Mouse (Mus musculus) liver, embryonic 11.5 days (tissue): ENCODE data around the gene Zfp536. TPM values are rescaled to one million over a fixed set of nuclear protein-coding genes. Genes with fewer than 3 reads are reported as not detected.
"Not testable (repeated sequence)": the region's sequence is repeated elsewhere in the genome, so short reads cannot be mapped to it uniquely, and the experiment has no call there.

Experiments
- ATAC-seq: fragments of 200-750 bp; cut with Nextera tagmentation; replicated peaks from 2 replicates; pipeline ENCODE4 v1.8.0; 2017; ENCODE audit warnings: moderate number of reproducible peaks, mild to moderate bottlenecking, moderate TSS enrichment, moderate library complexity; ENCODE audit not compliant: low FRiP score
- DNase-seq: peaks from one replicate; pipeline ENCODE4 v3.0.0-alpha.2; 2017; ENCODE audit warnings: low spot score
- H3K27ac ChIP-seq: fragments of 300-500 bp; sonication (generic); 2 replicates; pipeline ENCODE4 v1.5.1; 2014; ENCODE audit warnings: mild to moderate bottlenecking, low read depth, low read length, control low read depth
- H3K27me3 ChIP-seq: fragments of 300-500 bp; sonication (generic); replicated peaks from 2 replicates; pipeline ENCODE4 v1.6.1; 2014; ENCODE audit warnings: low read length, mixed read lengths; ENCODE audit not compliant: control insufficient read depth, insufficient read depth
- H3K36me3 ChIP-seq: fragments of 300-500 bp; sonication (generic); 2 replicates; pipeline ENCODE4 v1.6.1; 2014; ENCODE audit warnings: mild to moderate bottlenecking, low read length, moderate library complexity, mixed read lengths; ENCODE audit not compliant: control insufficient read depth, insufficient read depth
- H3K4me1 ChIP-seq: fragments of 300-500 bp; sonication (generic); replicated peaks from 2 replicates; pipeline ENCODE4 v1.6.1; 2014; ENCODE audit warnings: low read length, mixed read lengths; ENCODE audit not compliant: control insufficient read depth, insufficient read depth
- H3K4me2 ChIP-seq: fragments of 300-500 bp; sonication (generic); 2 replicates; pipeline ENCODE4 v1.6.1; 2014; ENCODE audit warnings: mild to moderate bottlenecking, control low read depth, moderate library complexity
- H3K4me3 ChIP-seq: fragments of 300-500 bp; sonication (generic); 2 replicates; pipeline ENCODE4 v1.5.1; 2014; ENCODE audit warnings: low read depth, low read length, control low read depth
- H3K9ac ChIP-seq: fragments of 300-500 bp; sonication (generic); 2 replicates; pipeline ENCODE4 v1.6.1; 2014; ENCODE audit warnings: low read depth, low read length, control low read depth
- H3K9me3 ChIP-seq: fragments of 300-500 bp; sonication (generic); 2 replicates; pipeline ENCODE4 v1.6.1; 2016; ENCODE audit warnings: low read length, inconsistent platforms, mixed read lengths; ENCODE audit not compliant: control insufficient read depth
- WGBS: fragments of 180-500 bp; shearing (Covaris S2); extraction: QIAGEN DNeasy Blood & Tissue Kit; methylation state at CpG from one replicate; pipeline ENCODE4 v1.1.7; 2014; 5-methylcytosine and 5-hydroxymethylcytosine counted together
- polyA plus RNA-seq: library from polyadenylated mRNA; unstranded; fragments of >200 nt; fragmentation: Nextera tagmentation; extraction: Ambion mirVana; gene quantifications from 2 replicates; pipeline ENCODE4 v1.2.1, GENCODE M21; 2014

Zfp536 gene
- polyA plus RNA-seq, 1 experiment from 2014 or later: 0.86 TPM

- no peak overlapping the region for H3K4me2 ChIP-seq
- 73% methylated on average over 4 of the region's 4 CpGs for WGBS
- H3K27me3 ChIP-seq: no peaks in the 10 kb centered on the region
- no peak for DNase-seq
- ATAC-seq: no peak
- no peaks in the 10 kb centered on the region for H3K36me3 ChIP-seq
- H3K27ac ChIP-seq: no peak overlapping the region
- no peaks in the 10 kb centered on the region for H3K4me1 ChIP-seq
- no peaks in the 10 kb centered on the region for H3K9me3 ChIP-seq
- no peak overlapping the region for H3K9ac ChIP-seq
- no peak overlapping the region for H3K4me3 ChIP-seq
Observed at GRCm38 (mm10) chr7:37721676-37722075, 51.8 kb downstream of the Zfp536 start.

- Histone ChIP-seq H3K4me1 (no peaks in the 10 kb centered on the region), H3K27me3 (no peaks in the 10 kb centered on the region), H3K4me2 (no peak overlapping the region), H3K36me3 (no peaks in the 10 kb centered on the region), H3K9ac (no peak overlapping the region), H3K27ac (no peak overlapping the region), H3K4me3 (no peak overlapping the region), H3K9me3 (no peaks in the 10 kb centered on the region)
- DNase-seq (no peak), ATAC-seq (no peak)
- WGBS: 69% methylated on average over 15 of the region's 15 CpGs
Observed at GRCm38 (mm10) chr7:37718671-37719402, 54.6 kb downstream of the Zfp536 start.

DNA sequence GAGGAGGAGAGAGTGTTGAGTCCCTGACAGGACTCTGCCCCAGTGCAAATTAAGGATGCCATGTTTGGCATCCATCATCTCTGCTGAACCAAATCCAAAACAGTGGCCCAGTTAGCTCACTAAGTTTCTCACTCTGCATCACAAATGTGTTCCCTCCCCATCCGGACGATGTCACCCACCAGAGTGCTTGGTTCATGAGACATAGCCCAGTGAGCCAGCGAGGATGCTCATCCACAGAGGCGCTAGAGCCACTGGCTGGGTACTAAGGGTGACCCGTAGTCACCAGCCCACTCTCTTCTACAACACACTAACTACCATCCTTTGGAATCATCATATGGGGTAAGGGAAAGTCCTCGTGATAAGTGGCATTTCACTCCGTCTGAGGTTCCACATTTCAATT lies 56.4 kb downstream of the Zfp536 start:
- Histone ChIP-seq H3K27me3 (no peaks in the 10 kb centered on the region), H3K9me3 (no peaks in the 10 kb centered on the region), H3K9ac (no peak overlapping the region), H3K4me1 (no peaks in the 10 kb centered on the region), H3K36me3 (no peaks in the 10 kb centered on the region), H3K27ac (no peak overlapping the region), H3K4me3 (no peak overlapping the region), H3K4me2 (no peak overlapping the region)
- 82% methylated on average over 7 of the region's 7 CpGs for WGBS
- no peak for ATAC-seq
- DNase-seq: no peak

DNA sequence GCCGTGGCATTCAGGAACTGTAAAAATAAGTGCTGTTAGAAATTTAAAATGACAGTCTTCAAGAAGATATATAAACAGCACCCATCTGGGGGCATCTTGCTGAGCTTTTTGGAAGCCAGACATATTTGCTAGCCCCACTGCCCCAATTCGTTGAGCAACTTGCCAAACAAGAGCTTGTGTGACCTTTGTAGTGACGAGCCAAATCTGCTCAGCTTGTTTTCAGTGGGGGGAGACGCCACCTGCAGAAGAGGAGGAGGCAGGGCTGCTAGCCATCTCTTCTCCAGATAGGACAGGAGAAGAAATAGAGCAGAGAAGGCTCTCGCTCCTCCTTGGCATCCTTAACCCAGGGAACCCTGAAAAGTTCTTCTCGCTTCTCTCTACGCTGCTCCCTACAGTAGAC lies 56.8 kb downstream of the Zfp536 start:
- H3K36me3 ChIP-seq: no peaks in the 10 kb centered on the region
- WGBS: 68% methylated on average over 7 of the region's 7 CpGs
- no peak overlapping the region for H3K27ac ChIP-seq
- H3K4me2 ChIP-seq: no peak overlapping the region
- no peaks in the 10 kb centered on the region for H3K9me3 ChIP-seq
- DNase-seq: no peak
- no peaks in the 10 kb centered on the region for H3K4me1 ChIP-seq
- H3K27me3 ChIP-seq: no peaks in the 10 kb centered on the region
- no peak overlapping the region for H3K4me3 ChIP-seq
- no peak for ATAC-seq
- no peak overlapping the region for H3K9ac ChIP-seq

DNA sequence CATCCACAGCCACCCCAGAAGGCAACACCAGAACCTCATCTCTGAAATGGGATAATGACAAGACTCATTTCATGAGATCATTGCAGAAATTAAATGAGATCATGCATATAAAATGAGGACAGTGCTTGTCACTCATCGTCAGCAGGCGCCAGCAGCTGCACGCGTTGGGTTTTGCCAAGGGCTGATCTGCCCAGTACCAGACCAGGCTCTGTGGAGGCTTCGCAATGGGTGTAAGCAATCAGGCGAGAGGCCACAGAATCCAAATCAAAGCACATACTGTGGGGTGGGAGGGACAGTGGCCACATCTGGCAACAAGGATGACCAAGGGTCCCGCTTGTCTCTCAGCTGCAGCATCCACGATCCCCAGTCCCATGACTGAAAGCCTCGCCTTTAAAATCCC lies 69.0 kb downstream of the Zfp536 start:
- DNase-seq: no peak
- WGBS: 92% methylated on average over 9 of the region's 9 CpGs

DNA sequence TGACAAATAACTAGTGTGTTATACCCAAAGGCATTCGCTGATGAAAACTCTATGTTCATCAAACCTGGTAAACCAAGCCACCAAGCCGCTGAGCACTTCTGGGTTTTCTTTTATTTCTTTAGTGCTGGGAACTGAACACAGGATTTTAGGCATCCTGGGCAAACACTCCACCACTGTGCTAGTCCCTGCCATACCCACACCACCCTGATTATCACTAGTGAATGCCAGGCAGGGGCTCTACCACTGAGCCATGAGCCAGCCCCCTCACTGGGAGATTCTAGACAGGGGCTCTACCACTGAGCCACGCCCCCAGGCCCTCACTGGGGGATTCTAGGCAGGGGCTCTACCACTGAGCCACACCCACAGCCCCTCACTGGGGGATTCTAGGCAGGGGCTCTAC lies 76.1 kb downstream of the Zfp536 start:
- H3K4me3 ChIP-seq, H3K27me3 ChIP-seq, H3K4me1 ChIP-seq, H3K36me3 ChIP-seq, H3K4me2 ChIP-seq, H3K9ac ChIP-seq, ATAC-seq, DNase-seq, H3K27ac ChIP-seq, H3K9me3 ChIP-seq: not testable (repeated sequence)
- 73% methylated on average over 3 of the region's 3 CpGs for WGBS

More for the DNA sequence above, 69.0 kb downstream of the Zfp536 start:
- no peaks in the 10 kb centered on the region for H3K36me3 ChIP-seq
- no peak for ATAC-seq
- no peaks in the 10 kb centered on the region for H3K27me3 ChIP-seq
- no peak overlapping the region for H3K4me2 ChIP-seq
- H3K9ac ChIP-seq: no peak overlapping the region
- no peak overlapping the region for H3K27ac ChIP-seq
- H3K4me3 ChIP-seq: no peak overlapping the region
- no peaks in the 10 kb centered on the region for H3K4me1 ChIP-seq
- H3K9me3 ChIP-seq: no peaks in the 10 kb centered on the region

GRCm38 (mm10) chr7:37695066-37695465 lies 78.4 kb downstream of the Zfp536 start:
- DNase-seq: no peak

GRCm38 (mm10) chr7:37690606-37691005 lies 82.8 kb downstream of the Zfp536 start:
- Histone ChIP-seq H3K9ac (no peak overlapping the region), H3K4me3 (no peak overlapping the region), H3K27ac (no peak overlapping the region), H3K27me3 (no peaks in the 10 kb centered on the region), H3K9me3 (no peaks in the 10 kb centered on the region), H3K36me3 (no peaks in the 10 kb centered on the region), H3K4me1 (no peaks in the 10 kb centered on the region), H3K4me2 (no peak overlapping the region)
- WGBS: 84% methylated on average over 10 of the region's 10 CpGs
- ATAC-seq (no peak), DNase-seq (no peak)

More at GRCm38 (mm10) chr7:37695066-37695465, 78.4 kb downstream of the Zfp536 start:
- Histone ChIP-seq H3K4me2 (no peak overlapping the region), H3K4me1 (no peaks in the 10 kb centered on the region), H3K9ac (no peak overlapping the region), H3K36me3 (no peaks in the 10 kb centered on the region), H3K4me3 (no peak overlapping the region), H3K27me3 (no peaks in the 10 kb centered on the region), H3K27ac (no peak overlapping the region), H3K9me3 (no peaks in the 10 kb centered on the region)
- ATAC-seq: no peak
- WGBS: 67% methylated on average over 5 of the region's 5 CpGs

DNA sequence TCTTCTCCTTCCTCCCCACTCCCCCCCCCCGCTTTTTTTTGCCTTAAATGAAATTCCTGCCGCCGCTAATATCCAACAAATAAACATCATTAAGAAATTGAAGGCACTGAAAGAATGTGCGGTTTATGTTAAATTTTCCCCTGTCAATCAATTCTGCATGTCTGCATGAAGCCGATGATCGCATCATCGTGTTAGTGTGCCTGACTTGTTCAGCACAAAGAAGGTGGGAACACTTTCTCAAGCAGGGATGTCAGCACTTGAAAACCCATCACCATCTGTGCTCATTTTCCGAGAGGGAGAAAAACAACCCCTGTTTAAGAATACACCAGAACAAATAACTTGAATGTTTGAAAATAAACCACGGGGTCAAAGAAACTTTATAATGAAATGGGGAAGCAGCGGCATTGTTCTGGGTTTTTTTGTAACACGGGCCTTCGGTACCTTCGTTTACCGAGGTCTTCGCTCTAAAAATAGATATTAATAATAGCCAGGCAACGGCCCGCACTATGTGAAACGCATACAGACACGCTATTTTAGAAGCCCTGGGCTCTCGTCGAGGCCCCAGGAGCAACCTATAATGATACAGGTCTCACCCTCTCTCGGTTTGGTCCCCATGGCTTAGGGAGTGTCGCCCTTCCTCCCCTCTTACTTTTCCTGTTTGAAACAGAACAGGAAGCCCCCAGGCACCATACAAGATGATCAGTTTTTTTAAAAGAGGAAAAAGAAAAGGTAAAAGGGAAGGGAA lies 83.7 kb downstream of the Zfp536 start:
- H3K4me2 ChIP-seq: no peak overlapping the region
- no peak overlapping the region for H3K27ac ChIP-seq
- H3K9me3 ChIP-seq: no peaks in the 10 kb centered on the region
- ATAC-seq (no peak), DNase-seq (no peak)
- no peak overlapping the region for H3K4me3 ChIP-seq
- no peaks in the 10 kb centered on the region for H3K4me1 ChIP-seq
- H3K9ac ChIP-seq: no peak overlapping the region
- WGBS: 80% methylated on average over 23 of the region's 23 CpGs
- no peaks in the 10 kb centered on the region for H3K27me3 ChIP-seq
- no peaks in the 10 kb centered on the region for H3K36me3 ChIP-seq
